Mouse (Mus musculus) myocyte (in vitro differentiated cells): Measurements from ENCODE around the gene Toe1.
"Not testable (repeated sequence)": the region's sequence is repeated elsewhere in the genome, so short reads cannot be mapped to it uniquely, and the experiment has no call there.

Experiments
- CEBPB ChIP-seq: IDR thresholded peaks from 2 replicates; pipeline ENCODE4 v1.6.1; 2011; ENCODE audit warnings: mild to moderate bottlenecking, moderate library complexity; ENCODE audit not compliant: poor library complexity, insufficient read depth, severe bottlenecking
- E2F4 ChIP-seq: IDR thresholded peaks from one replicate; pipeline ENCODE4 v1.6.1; 2011; ENCODE audit warnings: mild to moderate bottlenecking, control low read depth, moderate library complexity; ENCODE audit not compliant: insufficient read depth
- MAX ChIP-seq: IDR thresholded peaks from one replicate; pipeline ENCODE4 v1.6.1; 2011; ENCODE audit warnings: low read depth, mild to moderate bottlenecking, control low read depth
- MYOD1 ChIP-seq, 3 experiments: IDR thresholded peaks; one replicate each; pipeline ENCODE4 v1.6.1; 2011; ENCODE audit warnings: control low read depth in 2 of 3, low read depth in 2 of 3, mild to moderate bottlenecking in 2 of 3, moderate library complexity in 1 of 3; ENCODE audit not compliant: insufficient read length in 2 of 3, control insufficient read depth in 1 of 3
- MYOG ChIP-seq, 3 experiments: IDR thresholded peaks; one replicate each; pipeline ENCODE4 v1.6.1; 2011; ENCODE audit warnings: control low read depth in 2 of 3, low read depth in 2 of 3, mild to moderate bottlenecking in 2 of 3; ENCODE audit not compliant: insufficient read length in 2 of 3, control insufficient read depth in 1 of 3, insufficient read depth in 1 of 3
- POLR2A ChIP-seq: IDR thresholded peaks from one replicate; pipeline ENCODE4 v1.6.1; 2011; ENCODE audit warnings: low read depth, mild to moderate bottlenecking, control low read depth, moderate library complexity; ENCODE audit not compliant: insufficient read length
- POLR2AphosphoS2 ChIP-seq: IDR thresholded peaks from one replicate; pipeline ENCODE4 v1.6.1; 2011; ENCODE audit warnings: low read depth, control low read depth; ENCODE audit not compliant: insufficient read length
- REST ChIP-seq: IDR thresholded peaks from one replicate; pipeline ENCODE4 v1.6.1; 2011; ENCODE audit warnings: mild to moderate bottlenecking, control low read depth, moderate library complexity; ENCODE audit not compliant: insufficient read depth, insufficient read length
- SRF ChIP-seq: IDR thresholded peaks from one replicate; pipeline ENCODE4 v1.6.1; 2011; ENCODE audit warnings: low read depth; ENCODE audit not compliant: control insufficient read depth, insufficient read length
- TCF12 ChIP-seq: IDR thresholded peaks from one replicate; pipeline ENCODE4 v1.6.1; 2011; ENCODE audit warnings: mild to moderate bottlenecking, control low read depth; ENCODE audit not compliant: poor library complexity, insufficient read depth, severe bottlenecking
- TCF3 ChIP-seq: IDR thresholded peaks from one replicate; pipeline ENCODE4 v1.6.1; 2011; ENCODE audit warnings: low read depth, control low read depth; ENCODE audit not compliant: insufficient read length
- USF1 ChIP-seq: IDR thresholded peaks from one replicate; pipeline ENCODE4 v1.6.1; 2011; ENCODE audit warnings: low read depth, mild to moderate bottlenecking, control low read depth, moderate library complexity

DNA sequence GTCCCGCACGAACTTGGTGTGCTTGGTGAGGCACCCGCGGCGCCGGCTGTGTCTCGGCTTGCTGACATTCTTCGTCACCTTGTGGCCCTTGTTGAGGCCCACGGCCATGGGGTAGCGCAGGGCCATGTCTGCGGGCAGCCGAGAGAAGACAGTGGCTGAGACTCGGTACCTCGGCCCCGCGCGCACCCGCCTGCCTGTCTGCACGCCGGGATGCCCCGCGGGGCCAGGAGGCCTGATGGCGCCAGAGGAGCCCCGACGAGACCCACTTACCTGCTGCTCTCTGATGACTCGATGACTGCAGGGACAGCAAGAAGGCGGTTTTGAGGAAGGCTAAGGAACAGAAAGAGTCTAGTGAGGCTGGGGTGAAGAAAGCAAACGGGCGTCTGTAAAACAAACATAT lies 32.7 kb upstream of the Toe1 start:
- TF ChIP-seq MYOG (IDR thresholded peaks at IDR 0.05; ENCODE audit: control insufficient read depth in 1 of 3, insufficient read depth in 1 of 3, insufficient read length in 2 of 3, low read depth in 2 of 3); POLR2A; MAX; MYOD1 (IDR thresholded peaks at IDR 0.05; ENCODE audit: control insufficient read depth in 1 of 3, insufficient read length in 2 of 3, low read depth in 2 of 3); POLR2AphosphoS2; CEBPB; REST; TCF12; E2F4; USF1; TCF3; SRF: not testable (repeated sequence)
